Mouse (Mus musculus): ENCODE data around the gene Hnrnpul1.

Gene Hnrnpul1

DNA sequence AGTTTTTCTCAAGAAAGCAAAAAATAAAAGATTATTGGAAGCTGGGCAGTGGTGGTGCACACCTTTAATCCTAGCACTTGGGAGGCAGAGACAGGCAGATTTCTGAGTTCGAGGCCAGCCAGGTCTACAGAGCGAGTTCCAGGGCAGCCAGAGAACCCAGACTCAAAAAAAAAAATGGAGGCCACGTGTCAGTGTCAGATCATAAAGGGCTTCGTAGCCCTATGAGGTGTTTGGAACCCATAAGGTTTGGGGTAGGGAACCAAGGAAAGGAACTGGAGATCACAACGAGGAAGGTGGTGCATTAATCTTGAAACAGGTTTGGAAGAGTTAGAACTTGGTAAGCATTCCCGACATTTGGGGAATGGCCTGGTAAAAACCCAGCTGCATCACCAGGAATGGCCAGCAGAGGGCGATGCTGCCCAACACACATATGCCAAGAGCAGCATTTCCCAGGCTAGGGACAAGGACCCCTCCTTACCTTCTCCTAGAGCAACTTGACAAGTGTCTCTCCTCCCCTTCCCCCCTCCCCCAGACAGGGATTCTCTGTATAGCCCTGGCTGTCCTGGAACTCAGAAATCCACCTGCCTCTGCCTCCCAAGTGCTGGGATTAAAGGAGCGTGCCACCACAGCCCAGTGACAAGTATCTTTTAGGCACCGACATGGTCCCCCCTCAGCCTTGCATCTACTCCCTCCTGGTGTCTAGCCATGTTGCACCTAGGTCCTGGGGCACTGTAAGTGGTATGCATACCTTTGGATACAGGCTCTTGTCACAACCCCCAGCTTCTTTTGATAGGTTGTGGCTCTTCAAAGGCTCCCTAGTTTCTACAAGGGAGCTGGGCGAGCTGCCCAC, 34.6 kb downstream of the Hnrnpul1 start:
- peak; percentile 80 for DNase-seq (ENCODE audit: low read depth, low spot score)

DNA sequence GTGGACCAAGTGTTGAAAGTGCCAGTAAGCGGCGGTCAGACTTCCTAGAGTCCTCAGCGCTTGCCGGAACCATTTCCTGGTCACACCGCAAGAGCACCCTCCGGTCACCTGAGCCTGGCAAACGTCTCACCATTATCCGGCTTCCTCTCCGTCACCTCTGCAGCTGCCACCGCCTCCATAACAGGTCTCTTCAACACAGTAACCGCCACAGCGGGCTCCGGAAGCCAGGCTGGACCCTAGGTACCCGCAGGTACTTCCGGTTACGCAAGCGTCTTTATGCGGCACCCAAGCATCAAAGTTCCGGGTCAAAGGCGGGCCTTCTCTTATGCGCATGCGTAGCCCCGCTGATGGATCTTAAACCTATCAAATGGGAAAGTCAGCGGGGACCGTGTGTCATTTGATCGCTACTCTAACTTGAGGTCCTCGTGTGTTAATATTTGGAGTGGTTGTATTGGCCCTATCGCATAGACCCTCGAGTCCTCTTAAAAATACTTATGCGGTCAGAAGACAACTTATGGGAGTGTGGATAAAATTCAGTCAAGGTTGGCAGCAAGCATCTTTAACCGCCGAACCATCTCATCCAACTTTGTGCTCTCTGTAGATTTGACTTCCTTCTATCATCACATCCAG, 35.7 kb downstream of the Hnrnpul1 start, which contains the start of gene Ccdc97:
TSS of gene Ccdc97 (minus strand) at position 301 of the 630 bp plus-strand sequence.
- peak; percentile 93 for DNase-seq (ENCODE audit: low read depth, low spot score)

DNA sequence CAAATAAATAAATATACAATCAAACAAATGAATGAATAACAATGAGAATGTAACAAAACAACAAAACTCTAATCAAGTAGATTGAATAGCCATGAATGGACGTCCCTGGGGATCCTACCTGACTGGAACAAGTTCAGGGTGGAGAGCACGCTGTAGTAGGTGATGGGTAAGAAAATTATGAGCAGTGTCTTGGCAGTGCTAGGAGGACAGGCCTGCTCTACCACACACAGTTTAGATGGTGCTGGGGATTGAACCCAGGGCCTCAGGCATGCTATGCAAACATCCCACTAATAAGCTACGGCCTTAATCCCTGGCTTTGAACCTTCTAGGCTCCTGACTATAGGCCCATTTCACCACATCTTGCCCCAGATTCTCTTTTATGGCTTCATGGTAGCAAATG, 37.1 kb downstream of the Hnrnpul1 start:
- DNase-seq (ENCODE audit: low read depth, low spot score): no peak

DNA sequence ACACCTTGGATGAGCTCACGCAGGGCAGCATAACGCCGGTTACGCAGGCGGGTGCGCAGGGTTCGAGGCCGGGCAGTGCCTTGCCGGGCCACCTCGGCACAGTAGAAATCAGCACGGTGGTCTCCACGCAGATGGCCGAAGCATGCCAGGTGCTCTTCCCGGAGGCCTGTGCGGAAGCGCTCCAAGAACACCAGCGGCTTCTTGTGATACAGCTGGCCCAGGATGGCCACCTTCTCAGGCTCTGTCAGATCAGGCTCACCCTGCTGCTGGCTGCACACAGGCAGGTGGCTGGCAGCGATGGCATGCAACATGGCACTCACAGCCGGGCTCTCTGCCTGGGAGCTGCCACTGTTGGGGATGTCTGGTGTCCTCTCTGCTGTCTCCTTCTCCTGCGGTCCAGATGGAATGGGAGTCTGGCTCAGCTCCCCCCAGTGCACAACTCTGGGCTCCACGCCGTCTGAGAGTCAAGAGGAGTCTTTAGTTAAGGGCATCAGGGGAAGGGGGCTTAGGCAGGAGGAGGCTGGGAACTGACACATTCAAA, 38.8 kb downstream of the Hnrnpul1 start:
- no peak for DNase-seq (ENCODE audit: low read depth, low spot score)

DNA sequence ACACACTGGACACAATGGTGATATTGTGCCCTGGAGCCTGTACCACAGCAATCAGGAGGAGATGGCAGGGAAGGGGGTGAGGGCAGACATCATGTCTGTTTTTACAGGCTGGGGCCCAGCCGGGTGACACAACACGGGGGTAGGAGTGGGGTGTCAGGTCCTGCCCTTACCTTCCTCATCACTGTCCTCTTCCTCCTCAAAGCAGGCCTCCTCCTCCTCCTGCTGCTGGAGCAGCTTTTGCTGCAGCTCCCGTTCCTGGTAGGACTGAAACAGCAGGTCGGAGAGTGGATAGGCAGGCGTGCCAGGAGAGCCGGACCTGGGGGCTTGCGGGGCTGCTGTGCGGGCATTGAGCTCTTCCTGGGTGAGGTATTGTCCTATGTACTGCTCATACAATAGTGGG, 40.0 kb downstream of the Hnrnpul1 start:
- no peak for DNase-seq (ENCODE audit: low read depth, low spot score)

DNA sequence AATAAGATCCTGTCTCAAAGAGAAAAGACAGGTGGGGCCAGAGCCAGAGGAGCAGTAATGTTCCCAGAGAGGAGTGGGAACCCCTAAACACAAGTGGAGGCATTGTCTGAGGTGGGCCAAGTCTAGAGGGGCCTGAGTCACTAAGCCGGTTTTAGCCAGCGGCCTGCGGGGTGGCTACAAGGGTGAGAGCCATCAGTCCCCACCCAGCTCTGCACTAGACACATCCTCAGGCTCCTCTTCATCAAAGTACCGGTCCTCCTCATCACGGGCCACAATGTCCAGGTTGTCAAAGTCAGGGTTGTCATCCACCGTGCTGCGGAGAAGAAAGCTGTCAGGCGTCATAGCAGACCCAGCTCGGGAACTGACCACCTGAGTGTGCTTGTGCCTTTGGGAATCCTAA, 41.8 kb downstream of the Hnrnpul1 start:
- no peak for DNase-seq (ENCODE audit: low read depth, low spot score)

DNA sequence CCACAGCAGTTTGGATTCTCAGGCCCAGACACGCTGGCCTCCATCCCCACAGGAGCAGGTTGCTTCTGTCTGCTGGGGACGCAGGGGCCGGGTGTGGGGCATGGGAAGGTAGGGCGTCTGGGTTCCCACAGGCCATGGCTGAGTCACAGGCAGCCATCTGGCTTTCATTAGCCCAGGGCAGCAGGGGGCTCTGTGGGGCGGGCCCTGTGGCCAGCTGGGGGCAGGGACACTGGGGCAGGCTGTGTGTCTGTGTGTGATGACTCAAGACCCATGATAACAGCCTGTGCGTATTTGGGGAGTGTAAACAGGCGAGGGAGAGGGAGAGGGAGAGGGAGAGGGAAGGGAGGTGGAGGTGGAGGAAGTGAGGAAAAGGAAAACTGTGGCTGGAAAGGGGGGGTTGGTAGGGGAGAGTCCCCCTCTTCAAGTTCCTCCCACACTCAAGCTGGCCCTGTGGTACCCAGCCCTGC, 42.8 kb downstream of the Hnrnpul1 start:
- peak; percentile 92 for DNase-seq (ENCODE audit: low read depth, low spot score)

DNA sequence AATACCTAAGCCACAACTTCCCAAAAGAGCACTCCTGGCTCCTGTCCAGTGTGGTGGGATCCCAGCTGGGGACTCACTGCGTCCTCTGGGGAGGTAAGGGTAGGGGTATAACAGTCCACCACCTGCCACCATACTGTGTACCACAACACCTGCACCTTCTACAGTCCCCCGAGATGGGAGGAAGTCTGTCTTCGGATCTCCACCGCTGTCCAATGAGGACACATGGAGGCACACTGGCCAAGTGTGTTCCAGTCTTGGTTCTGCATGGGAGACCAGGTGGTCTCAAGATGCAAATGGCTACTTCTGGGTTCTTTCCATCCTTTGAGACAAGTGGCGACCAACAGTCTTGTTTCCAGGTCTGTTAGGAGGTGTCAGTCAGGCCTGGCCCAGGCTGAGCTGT, 43.4 kb downstream of the Hnrnpul1 start:
- no peak for DNase-seq (ENCODE audit: low read depth, low spot score)

DNA sequence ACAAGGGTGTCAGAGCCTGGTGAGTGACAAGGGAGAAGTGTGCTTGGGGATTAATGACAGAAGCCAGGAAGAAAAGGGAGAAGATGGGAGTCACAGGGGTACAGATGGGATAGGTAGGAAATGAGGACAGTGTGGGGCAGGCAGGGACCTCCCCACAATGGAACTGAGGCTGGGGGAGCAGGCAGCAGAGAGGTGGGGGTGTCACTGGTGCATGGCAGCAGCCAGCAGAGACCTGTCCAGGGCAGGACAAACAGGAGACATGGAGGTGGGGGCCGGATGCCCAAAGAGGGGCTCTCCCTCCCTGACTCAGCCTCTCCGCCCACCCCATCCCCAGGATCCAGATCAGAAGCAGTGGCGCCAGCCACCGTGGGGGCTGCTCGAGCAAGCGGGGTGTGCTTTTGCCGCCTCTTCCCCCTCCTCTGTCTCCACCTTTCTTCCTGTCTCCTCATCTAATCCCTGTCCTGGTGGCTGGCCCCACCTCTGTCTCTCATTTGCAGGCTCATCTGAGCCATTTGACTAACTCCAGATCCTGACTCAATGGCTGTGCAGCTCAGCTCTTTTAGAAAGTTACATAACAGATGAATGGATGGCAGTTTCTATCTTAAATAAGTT, 43.9 kb downstream of the Hnrnpul1 start:
- DNase-seq (ENCODE audit: low read depth, low spot score): no peak

DNA sequence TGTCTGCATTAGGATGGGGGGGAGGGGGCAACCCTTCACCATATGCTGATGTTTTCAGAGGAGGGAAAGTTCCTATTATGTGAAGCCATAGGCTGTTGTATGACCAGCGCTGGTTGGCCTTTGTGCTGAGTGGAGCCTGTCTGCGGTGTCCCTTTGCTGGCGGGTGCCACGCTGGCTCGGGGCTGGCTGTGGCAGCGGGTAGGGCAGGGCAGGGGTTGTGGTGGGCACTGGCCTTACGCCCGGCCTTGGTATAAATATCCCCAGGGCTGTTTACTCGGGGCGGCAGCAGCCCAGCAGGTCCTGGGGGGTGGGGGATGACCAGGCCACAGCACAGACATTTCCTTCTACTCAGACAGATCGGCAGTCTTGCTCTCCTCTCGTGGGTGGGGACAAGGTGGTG, 44.6 kb downstream of the Hnrnpul1 start:
- DNase-seq (ENCODE audit: low read depth, low spot score): no peak

DNA sequence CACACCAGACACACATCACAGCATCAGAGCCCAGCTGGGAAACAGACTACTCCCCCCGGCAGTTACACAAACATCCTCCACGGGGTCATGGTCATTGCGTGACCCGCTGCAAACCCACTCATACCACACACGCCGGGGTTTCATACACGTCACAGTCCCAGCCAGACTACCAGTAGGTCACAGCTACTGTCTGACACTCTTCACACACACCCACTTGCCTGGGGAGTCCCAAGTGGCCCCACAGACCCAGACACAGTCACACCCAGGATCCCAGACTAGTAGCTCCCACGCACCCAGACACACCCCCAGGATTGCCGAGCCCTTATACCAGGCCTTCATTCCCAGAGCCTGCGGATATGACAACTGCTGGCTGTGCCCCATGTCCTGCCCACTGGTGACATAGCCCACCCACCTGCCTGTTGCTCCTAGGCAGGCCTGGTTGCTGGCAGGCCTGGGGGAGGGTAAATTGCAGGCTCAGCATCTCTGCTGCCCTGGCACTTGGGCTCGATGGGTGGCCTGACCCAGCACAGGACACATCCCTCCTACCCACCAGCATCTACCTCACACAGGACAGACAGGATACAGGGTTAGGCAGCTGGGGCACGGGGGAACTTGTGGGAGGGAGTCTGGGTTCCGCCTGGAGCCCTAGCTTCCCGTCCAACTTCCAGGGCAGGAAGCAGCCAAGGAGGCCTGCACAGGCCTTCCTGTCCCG, 46.8 kb downstream of the Hnrnpul1 start:
- DNase-seq (ENCODE audit: low read depth, low spot score): no peak

DNA sequence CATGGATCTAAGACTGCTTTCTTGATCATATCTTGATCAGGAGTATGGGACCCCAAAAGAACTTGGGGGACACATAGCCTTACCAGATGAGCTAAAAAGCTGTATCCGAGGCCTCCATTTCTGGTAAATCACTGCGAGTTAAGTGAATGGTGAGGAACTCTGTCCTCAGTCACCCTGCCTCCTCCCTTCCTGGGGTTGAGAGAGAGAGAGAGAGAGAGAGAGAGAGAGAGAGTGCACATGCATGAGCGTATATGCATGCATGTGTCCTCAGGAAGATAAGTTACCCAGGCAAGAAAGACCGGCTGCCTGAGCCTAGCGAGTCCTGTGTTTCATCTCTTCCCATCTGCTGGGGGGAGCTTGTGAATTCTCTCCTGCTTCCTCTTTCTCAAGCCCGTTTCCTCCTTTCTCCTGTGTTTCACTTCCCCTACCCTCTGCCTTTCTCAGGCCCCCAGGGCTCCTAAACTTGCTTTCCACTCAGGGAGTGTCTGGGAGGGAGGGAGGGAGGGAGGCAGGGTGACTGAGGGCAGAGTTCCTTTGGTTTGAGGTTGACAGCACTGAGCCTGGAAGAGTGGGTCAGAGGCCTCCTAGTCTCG, 47.9 kb downstream of the Hnrnpul1 start:
- DNase-seq (ENCODE audit: low read depth, low spot score): no peak

DNA sequence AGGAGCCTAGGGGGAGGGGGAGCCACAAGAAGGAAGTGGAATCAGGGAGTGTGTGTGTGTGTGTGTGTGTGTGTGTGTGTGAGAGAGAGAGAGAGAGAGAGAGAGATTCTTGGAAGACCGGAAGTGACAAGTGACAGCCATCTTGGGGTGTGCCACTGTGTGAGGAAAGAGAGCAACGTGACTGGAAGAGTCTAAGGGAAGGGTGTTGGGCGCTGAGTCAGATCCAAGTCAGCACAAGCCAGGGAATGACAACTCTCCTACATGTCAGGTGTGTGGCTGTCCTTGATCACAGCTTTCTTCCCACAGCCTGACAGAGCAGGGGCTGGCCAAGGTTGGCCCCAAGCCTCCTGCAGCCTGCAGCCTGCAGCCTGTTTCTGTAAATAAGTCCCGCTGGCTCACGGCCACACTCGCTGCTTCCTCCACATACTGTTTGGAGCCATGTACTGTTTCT, 48.7 kb downstream of the Hnrnpul1 start:
- peak; percentile 65 for DNase-seq (ENCODE audit: low read depth, low spot score)

DNA sequence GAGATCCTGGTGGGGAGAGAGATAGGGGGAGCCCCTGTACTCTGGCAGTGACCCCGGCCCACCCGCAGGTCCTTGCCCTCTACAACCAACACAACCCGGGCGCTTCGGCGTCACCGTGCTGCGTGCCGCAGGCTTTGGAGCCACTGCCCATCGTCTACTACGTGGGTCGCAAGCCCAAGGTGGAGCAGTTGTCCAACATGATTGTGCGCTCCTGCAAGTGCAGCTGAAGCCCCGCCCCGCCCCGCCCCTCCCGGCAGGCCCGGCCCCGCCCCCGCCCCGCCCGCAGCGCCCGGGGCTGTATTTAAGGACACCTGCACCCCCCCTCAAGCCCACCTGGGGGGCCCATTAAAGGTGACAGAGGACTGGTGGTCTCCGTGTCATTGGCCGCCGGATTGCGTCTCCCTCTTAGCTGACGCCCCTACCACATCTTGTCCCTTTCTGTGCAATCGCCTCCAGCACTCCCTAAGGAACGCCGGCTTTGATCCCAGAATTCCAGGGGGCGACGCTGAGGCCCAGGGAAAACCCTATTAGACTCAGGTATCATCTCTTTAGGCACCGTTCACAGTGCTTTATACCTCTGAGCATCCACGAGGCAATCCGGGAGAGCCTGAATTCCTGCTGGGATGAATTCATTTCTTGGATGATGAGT, 49.7 kb downstream of the Hnrnpul1 start:
- DNase-seq (ENCODE audit: low read depth, low spot score): no peak

DNA sequence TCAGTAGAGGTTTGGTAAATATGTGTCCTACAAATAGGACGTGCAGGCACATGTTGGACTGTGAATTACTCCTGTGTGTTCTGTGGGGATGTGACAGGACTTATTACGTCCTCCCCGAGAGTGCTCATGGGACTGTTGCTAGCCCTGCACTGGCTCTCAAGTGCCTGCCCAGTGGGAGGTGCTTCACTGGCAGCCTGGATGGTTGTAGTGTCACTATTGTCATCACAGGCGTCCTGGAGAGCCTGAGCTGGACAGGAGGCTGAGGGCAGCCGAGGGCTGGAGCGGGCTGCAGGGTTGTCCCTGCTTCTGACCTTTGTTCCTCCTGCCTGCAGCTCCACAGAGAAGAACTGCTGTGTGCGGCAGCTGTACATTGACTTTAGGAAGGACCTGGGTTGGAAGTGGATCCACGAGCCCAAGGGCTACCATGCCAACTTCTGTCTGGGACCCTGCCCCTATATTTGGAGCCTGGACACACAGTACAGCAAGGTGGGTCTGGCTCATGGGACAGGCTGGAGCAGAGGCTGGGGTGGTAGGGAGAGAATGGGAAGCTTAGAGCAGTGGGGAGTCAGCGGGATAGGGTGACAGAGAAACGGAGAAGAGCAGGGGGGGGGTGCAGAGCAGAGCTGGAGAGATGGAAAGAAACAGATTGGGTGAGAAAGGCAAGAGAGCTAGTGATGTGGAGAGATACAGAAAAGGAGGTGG, 50.6 kb downstream of the Hnrnpul1 start:
- no peak for DNase-seq (ENCODE audit: low read depth, low spot score)

DNA sequence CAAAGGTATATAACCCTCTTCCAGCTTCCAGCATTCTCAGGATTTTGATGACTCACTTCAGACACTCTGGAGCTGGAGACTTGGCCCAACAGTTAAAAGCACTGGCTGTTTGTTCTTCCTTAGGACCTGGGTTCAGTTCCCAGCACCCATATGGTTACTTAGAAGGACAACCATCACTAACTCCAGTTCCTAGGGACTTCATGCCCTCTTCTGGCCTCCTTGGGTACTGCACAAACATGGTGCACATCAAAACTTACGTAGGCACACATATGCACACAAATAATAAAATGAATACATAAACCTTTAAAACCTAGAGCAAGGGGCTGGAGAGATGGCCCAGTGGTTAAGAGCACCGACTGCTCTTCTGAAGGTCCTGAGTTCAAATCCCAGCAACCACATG, 52.2 kb downstream of the Hnrnpul1 start:
- no peak for DNase-seq (ENCODE audit: low read depth, low spot score)

DNA sequence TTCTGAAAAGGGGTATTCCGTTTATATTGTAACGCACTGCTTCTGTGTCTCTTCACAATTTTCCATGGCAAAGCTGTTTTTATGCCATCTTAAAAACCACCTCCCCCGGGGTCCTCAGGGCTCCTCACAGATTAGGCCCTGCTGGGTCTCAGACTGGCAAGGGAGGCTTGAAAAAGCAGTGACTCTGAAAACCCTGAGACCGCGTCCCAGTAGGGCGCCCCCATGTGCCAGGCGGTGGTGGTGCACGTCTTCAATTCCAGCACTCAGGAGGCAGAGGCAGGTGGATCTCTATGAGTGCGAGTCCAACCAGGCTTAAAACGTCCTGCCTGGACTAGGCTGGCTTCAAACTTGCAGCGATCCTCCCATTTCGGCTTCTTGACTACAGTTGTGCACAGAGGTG, 53.8 kb downstream of the Hnrnpul1 start:
- no peak for DNase-seq (ENCODE audit: low read depth, low spot score)

DNA sequence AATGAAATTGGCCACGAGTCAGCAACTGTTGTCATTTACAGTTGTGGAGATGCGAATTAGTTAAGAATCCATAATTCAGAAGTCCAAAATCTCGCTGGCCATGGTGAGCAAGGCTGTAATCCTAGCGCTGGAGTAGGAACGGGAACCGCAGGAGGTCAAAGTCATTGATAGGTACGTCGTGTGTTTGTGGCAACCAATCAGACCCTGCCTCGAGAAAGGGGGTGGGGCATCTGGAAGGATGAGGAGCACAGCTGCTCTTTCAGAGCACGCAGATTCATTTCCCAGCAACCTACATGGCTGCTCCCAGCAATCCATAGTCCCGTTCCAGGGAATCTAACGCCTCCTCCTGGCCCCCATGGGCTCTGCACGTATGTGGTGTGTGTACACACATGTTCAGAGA, 54.7 kb downstream of the Hnrnpul1 start:
- DNase-seq (ENCODE audit: low read depth, low spot score): no peak

DNA sequence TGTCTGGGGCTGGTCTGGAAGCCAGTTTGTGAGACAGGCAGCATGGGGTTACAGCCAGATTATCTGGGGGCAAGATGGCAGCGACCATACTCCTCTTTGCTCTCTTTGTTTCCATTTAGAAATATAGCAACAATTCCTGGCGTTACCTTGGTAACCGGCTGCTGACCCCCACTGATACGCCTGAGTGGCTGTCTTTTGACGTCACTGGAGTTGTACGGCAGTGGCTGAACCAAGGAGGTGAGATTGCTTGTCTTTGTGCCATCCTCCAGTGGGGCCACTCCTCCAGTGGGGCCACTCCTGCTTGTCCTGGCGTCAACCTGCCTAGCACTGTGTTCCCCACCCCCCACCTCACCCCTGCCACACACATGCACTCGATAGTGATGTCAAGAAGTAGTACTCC, 60.5 kb downstream of the Hnrnpul1 start:
- DNase-seq (ENCODE audit: low read depth, low spot score): no peak

DNA sequence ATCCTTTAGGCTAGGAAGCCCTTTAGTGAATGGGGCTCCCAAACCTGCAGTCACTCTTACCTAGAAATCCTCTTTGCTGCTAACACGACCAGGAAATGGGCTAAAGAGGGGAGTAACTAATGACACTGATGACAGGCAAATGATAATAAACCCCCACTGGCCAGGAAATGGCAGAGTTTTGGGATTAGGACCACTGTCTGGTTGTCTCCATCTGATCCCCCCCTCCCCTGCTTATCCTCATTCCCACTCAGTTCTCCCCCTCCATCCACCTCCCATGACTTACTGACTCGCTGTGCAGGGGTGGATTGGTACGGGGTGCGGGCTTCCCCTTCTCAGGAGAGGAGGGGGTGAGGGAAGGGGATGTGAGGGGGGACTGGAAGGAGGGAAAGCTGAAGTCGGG, 64.5 kb downstream of the Hnrnpul1 start:
- no peak for DNase-seq (ENCODE audit: low read depth, low spot score)
